In genomic region chr4:49937471-49937870, GRCm38 (mm10) we compare ENCODE assay signal across 25 mouse cellular contexts.
DNase-seq lines count a peak whose midpoint lies in the region; ATAC-seq and TF ChIP-seq lines count a peak whose summit lies in the region.
"Had no signal": no experiment of that assay in that cellular context is flagged by ENCODE, and none has a peak within 500 bp of the region (broad histone marks: within the 10 kb centered on the region; RNA-seq: fewer than 3 reads in every experiment).

No protein-coding gene starts in this region.

- no peaks in the 10 kb centered on the region for H3K4me1 ChIP-seq in lung, embryonic 14.5 days (ENCODE audit: insufficient read depth)
- no peaks in the 10 kb centered on the region for H3K4me1 ChIP-seq in lung, postnatal 0 days (ENCODE audit: insufficient read depth, low read depth, low read length)
- H3K4me1 ChIP-seq in kidney, adult 2 months (ENCODE audit: control insufficient read depth, insufficient read depth, low read length), result no peaks in the 10 kb centered on the region
- H3K4me1 ChIP-seq: embryonic facial prominence, embryonic 12.5 days; embryonic facial prominence, embryonic 15.5 days; hindbrain, embryonic 10.5 days; hindbrain, embryonic 13.5 days had no signal

- peak; percentile 34 for DNase-seq in lung, embryonic 14.5 days
- no peak for DNase-seq in lung, postnatal 4 days
- DNase-seq in lung, postnatal 0 days (ENCODE audit: low spot score), result peak; percentile 22
- DNase-seq in lung, postnatal 14 days, result no peak
- no peak for DNase-seq in kidney, adult 2 months
- DNase-seq: adrenal gland, adult 2 months; B cell, adult 2 months; cerebellum, adult 11 months; cerebellum, adult 2 months; cerebellum, adult 9-11 months; cerebellum, postnatal 25 days; forebrain, postnatal 0 days; gastrocnemius, adult 2 months; gastrocnemius, postnatal 14 days; heart, adult 11 months had no signal

- H3K36me3 ChIP-seq in lung, embryonic 14.5 days (ENCODE audit: insufficient read depth), result no peaks in the 10 kb centered on the region
- H3K36me3 ChIP-seq in lung, postnatal 0 days (ENCODE audit: insufficient read depth, low read length), result no peaks in the 10 kb centered on the region
- no peaks in the 10 kb centered on the region for H3K36me3 ChIP-seq in kidney, adult 2 months (ENCODE audit: control insufficient read depth, insufficient read depth, low read length)
- H3K36me3 ChIP-seq: embryonic facial prominence, embryonic 12.5 days; embryonic facial prominence, embryonic 15.5 days; G1E; hindbrain, embryonic 10.5 days; hindbrain, embryonic 13.5 days had no signal

- no peak for TF ChIP-seq POLR2A in kidney, adult 2 months (IDR thresholded peaks at IDR 0.05; ENCODE audit: low read depth, low read length)

- H3K27ac ChIP-seq in lung, embryonic 14.5 days (ENCODE audit: low read depth), result no peak overlapping the region
- H3K27ac ChIP-seq in lung, postnatal 0 days (ENCODE audit: low read length), result no peak overlapping the region
- no peak overlapping the region for H3K27ac ChIP-seq in kidney, adult 2 months (ENCODE audit: insufficient read depth, low read depth, low read length)
- H3K27ac ChIP-seq: embryonic facial prominence, embryonic 12.5 days; embryonic facial prominence, embryonic 15.5 days; gastrocnemius, adult 2 months; hindbrain, embryonic 10.5 days; hindbrain, embryonic 13.5 days had no signal

- H3K9me3 ChIP-seq in lung, embryonic 14.5 days (ENCODE audit: low read depth, low read length), result no peaks in the 10 kb centered on the region
- H3K9me3 ChIP-seq in lung, postnatal 0 days (ENCODE audit: low read length), result no peaks in the 10 kb centered on the region
- H3K9me3 ChIP-seq: embryonic facial prominence, embryonic 12.5 days; embryonic facial prominence, embryonic 15.5 days; G1E; hindbrain, embryonic 10.5 days; hindbrain, embryonic 13.5 days had no signal

- no peak overlapping the region for H3K9ac ChIP-seq in lung, embryonic 14.5 days
- no peak overlapping the region for H3K9ac ChIP-seq in lung, postnatal 0 days (replicated peaks; ENCODE audit: low read depth)
- H3K9ac ChIP-seq: embryonic facial prominence, embryonic 12.5 days; embryonic facial prominence, embryonic 15.5 days; forebrain, postnatal 0 days; hindbrain, embryonic 13.5 days had no signal

- H3K4me2 ChIP-seq in lung, embryonic 14.5 days, result no peak overlapping the region
- no peak overlapping the region for H3K4me2 ChIP-seq in lung, postnatal 0 days (replicated peaks; ENCODE audit: low read depth, low read length)
- H3K4me2 ChIP-seq: embryonic facial prominence, embryonic 12.5 days; embryonic facial prominence, embryonic 15.5 days; heart, embryonic 11.5 days; hindbrain, embryonic 13.5 days had no signal

- no peak for TF ChIP-seq EP300 in lung, postnatal 0 days (IDR thresholded peaks at IDR 0.05)

- no peak for ATAC-seq in lung, embryonic 14.5 days (ENCODE audit: insufficient read depth)
- 0 out of 2 replicates have a peak, but pooled peaks have one; percentile 23 for ATAC-seq in lung, postnatal 0 days
- ATAC-seq in hematopoietic stem cell, adult 5-6 weeks (replicated peaks in 1 of 2; ENCODE audit: insufficient read depth in 1 of 2, low FRiP score in 2 of 2, low TSS enrichment in 1 of 2, low read depth in 1 of 2, poor library complexity in 2 of 2, severe bottlenecking in 2 of 2), result peak; percentile 32 to 49; a peak in 1 of 4 replicates
- ATAC-seq: forebrain, embryonic 14.5 days; forebrain, postnatal 0 days; hindbrain, embryonic 16.5 days had no signal

- H3K4me3 ChIP-seq in lung, embryonic 14.5 days (ENCODE audit: low read depth, low read length), result no peak overlapping the region
- H3K4me3 ChIP-seq in lung, postnatal 0 days (ENCODE audit: low read depth, low read length), result no peak overlapping the region
- H3K4me3 ChIP-seq in kidney, adult 2 months (ENCODE audit: insufficient read depth, low read depth, low read length), result no peak overlapping the region
- H3K4me3 ChIP-seq: embryonic facial prominence, embryonic 12.5 days; embryonic facial prominence, embryonic 15.5 days; gastrocnemius, adult 2 months; hindbrain, embryonic 10.5 days; hindbrain, embryonic 13.5 days had no signal

- TF ChIP-seq CTCF in lung, embryonic 14.5 days (IDR thresholded peaks at IDR 0.05; ENCODE audit: low read depth), result no peak
- no peak for TF ChIP-seq CTCF in lung, postnatal 0 days (IDR thresholded peaks at IDR 0.05)
- TF ChIP-seq CTCF in kidney, adult 2 months (conservative IDR thresholded peaks at IDR 0.05; ENCODE audit: insufficient read depth, insufficient read length, low read depth, low read length), result no peak

- WGBS in lung, embryonic 14.5 days, result 63% methylated on average over 1 of the region's 1 CpGs
- 66% methylated on average over 1 of the region's 1 CpGs for WGBS in lung, postnatal 0 days
- 73% methylated on average over 1 of the region's 1 CpGs for WGBS in kidney, adult 2 months

- H3K27me3 ChIP-seq in lung, embryonic 14.5 days (ENCODE audit: insufficient read depth, low read length), result no peaks in the 10 kb centered on the region
- H3K27me3 ChIP-seq in lung, postnatal 0 days (replicated peaks; ENCODE audit: insufficient read depth, low read length), result no peaks in the 10 kb centered on the region
- no peaks in the 10 kb centered on the region; the same call in 1 of the 2 replicates for H3K27me3 ChIP-seq in kidney, adult 2 months (replicated peaks; ENCODE audit: control insufficient read depth, insufficient read depth, low read length)
- H3K27me3 ChIP-seq: CH12.LX; embryonic facial prominence, embryonic 12.5 days; embryonic facial prominence, embryonic 15.5 days; hindbrain, embryonic 13.5 days had no signal

Comparison
In these comparisons a context has a peak if more than half of its experiments do, and no peak if none do; other contexts are left out.
1. DNase-seq: peak in lung, embryonic 14.5 days (single experiment) and lung, postnatal 0 days (single experiment); none in lung, postnatal 4 days (0 of 2), lung, postnatal 14 days (single experiment) and kidney, adult 2 months (single experiment).